In the genomic region with DNA sequence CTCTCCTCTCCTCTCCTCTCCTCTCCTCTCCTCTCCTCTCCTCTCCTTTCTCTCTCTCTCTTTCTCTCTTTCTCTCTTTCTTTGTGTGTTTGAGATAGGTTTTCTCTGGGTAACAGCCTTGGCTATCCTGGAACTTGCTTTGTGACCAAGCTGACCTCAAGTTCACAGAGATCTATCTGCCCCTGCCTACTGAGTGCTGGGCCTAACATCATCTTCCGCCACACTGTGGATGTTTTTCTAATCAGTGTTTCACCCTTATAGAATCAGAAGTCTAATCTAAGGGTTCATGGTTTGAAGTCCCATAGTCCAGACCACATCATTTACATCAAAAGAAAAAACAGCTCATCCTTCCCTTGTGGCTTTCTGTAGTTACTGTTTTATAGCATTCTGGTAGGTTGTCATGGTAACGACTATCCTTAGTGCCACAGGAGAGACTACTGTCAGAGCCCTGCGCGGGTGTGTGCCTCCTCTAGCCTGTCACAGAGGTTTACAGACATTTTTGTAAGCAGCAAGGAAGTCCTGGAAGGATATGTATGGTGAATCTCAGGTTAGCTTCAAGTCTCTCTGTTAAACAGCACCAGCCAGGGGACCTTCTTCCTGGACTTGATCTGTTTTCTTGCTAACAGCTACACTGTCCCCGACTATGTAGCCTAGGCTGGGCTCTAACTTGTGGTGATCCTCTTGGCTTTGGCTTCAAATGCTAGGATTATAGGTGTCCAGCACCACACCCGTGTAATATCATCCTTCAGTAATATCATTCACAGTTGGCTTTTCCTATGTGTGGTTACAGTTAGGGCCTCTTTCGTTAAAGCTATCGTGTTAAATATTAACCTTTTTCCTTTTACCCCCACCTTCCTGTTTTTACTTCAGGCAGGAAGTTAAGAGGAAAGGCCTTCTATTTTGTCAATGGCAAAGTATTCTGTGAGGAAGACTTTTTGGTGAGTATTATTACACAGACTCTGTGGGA, we compare ENCODE assay signal across 8 mouse cellular contexts. TPM values are rescaled to one million over a fixed set of nuclear protein-coding genes. Genes with fewer than 3 reads are reported as not detected.
DNase-seq lines count a peak whose midpoint lies in the region; ATAC-seq and TF ChIP-seq lines count a peak whose summit lies in the region.

No protein-coding gene starts in this region.

- no peaks in the 10 kb centered on the region for H3K27me3 ChIP-seq in midbrain, postnatal 0 days (ENCODE audit: insufficient read depth, low read length)

- ATAC-seq in CD4-positive, CD25-positive, alpha-beta regulatory T cell, adult 4 months = peak; percentile 98
- peak; percentile 32 to 53; a peak in 2 of 4 replicates for ATAC-seq in hematopoietic stem cell, adult 5-6 weeks (replicated peaks in 1 of 2; ENCODE audit: insufficient read depth in 1 of 2, low FRiP score in 2 of 2, low TSS enrichment in 1 of 2, low read depth in 1 of 2, poor library complexity in 2 of 2, severe bottlenecking in 2 of 2)
- ATAC-seq in midbrain, postnatal 0 days (ENCODE audit: low FRiP score) = peak; percentile 84

- peak; percentile 32 for DNase-seq in kidney, adult 11 months
- DNase-seq in kidney, postnatal 14 days = no peak
- peak; percentile 69 for DNase-seq in midbrain, postnatal 0 days (ENCODE audit: low spot score)
- no peak for DNase-seq in layer of hippocampus, postnatal 14 days (ENCODE audit: low spot score in 2 of 2)
- DNase-seq in adrenal gland, postnatal 4 days (ENCODE audit: low spot score in 2 of 2) = no peak
- DNase-seq in embryo, embryonic 10 days (ENCODE audit: low spot score) = no peak

- H3K27ac ChIP-seq in midbrain, postnatal 0 days (ENCODE audit: low read depth, low read length) = peak overlapping the region; percentile 57

- 66% methylated on average over 8 of the region's 8 CpGs for WGBS in midbrain, postnatal 0 days

- H3K36me3 ChIP-seq in midbrain, postnatal 0 days (ENCODE audit: insufficient read depth, low read length) = no peaks in the 10 kb centered on the region

- no peaks in the 10 kb centered on the region for H3K9me3 ChIP-seq in midbrain, postnatal 0 days (ENCODE audit: low read length)

- 0 out of 2 replicates have a peak, but pooled peaks have one; percentile 5 for TF ChIP-seq CTCF in midbrain, postnatal 0 days (IDR thresholded peaks at IDR 0.05)

- no peak overlapping the region for H3K4me3 ChIP-seq in midbrain, postnatal 0 days (ENCODE audit: low read depth, low read length)

- H3K9ac ChIP-seq in midbrain, postnatal 0 days (replicated peaks; ENCODE audit: low read length, poor library complexity, severe bottlenecking) = no peak overlapping the region

- H3K4me2 ChIP-seq in midbrain, postnatal 0 days (ENCODE audit: low read depth, low read length, poor library complexity, severe bottlenecking) = no peak overlapping the region

- H3K4me1 ChIP-seq in midbrain, postnatal 0 days (ENCODE audit: insufficient read depth, low read length) = no peaks in the 10 kb centered on the region

RNA-seq across cellular contexts. Expression of a gene that starts 19.6 kb away (rescaled TPM):
- polyA plus RNA-seq in CD4-positive, CD25-positive, alpha-beta regulatory T cell, adult 4 months (2017; shearing (Covaris generic)) = 10 to 100 TPM; 46.0 to 55.2 TPM
- total RNA-seq in hematopoietic stem cell, adult 5-6 weeks (2017) = 52.7 and 58.9 TPM in 2 replicates
- total RNA-seq in midbrain, postnatal 0 days (2014; rRNA removed) = 41.7 and 59.8 TPM in 2 replicates
- polyA plus RNA-seq in midbrain, postnatal 0 days (2015; fragmentation: Nextera tagmentation; extraction: Ambion mirVana) = 35.1 and 35.4 TPM in 2 replicates
- total RNA-seq in layer of hippocampus, postnatal 14 days (2021) = 10 to 100 TPM; 47.5 to 52.2 TPM
- 10 to 100 TPM; 47.0 to 59.8 TPM for total RNA-seq in adrenal gland, postnatal 4 days (2021)

RNA-seq across cellular contexts. Expression of a gene that starts 31.4 kb away (rescaled TPM):
- polyA plus RNA-seq in CD4-positive, CD25-positive, alpha-beta regulatory T cell, adult 4 months (2017; shearing (Covaris generic)) = 10 to 100 TPM; 37.6 to 41.0 TPM
- total RNA-seq in hematopoietic stem cell, adult 5-6 weeks (2017) = 18.2 and 25.5 TPM in 2 replicates
- 19.6 and 27.5 TPM in 2 replicates for total RNA-seq in midbrain, postnatal 0 days (2014; rRNA removed)
- polyA plus RNA-seq in midbrain, postnatal 0 days (2015; fragmentation: Nextera tagmentation; extraction: Ambion mirVana) = 7.9 and 8.0 TPM in 2 replicates
- 10 to 100 TPM in 1 of 2 experiments, 1 to 10 TPM in 1; 8.2 to 11.3 TPM for total RNA-seq in layer of hippocampus, postnatal 14 days (2021)
- total RNA-seq in adrenal gland, postnatal 4 days (2021) = 10 to 100 TPM; 41.7 to 47.3 TPM

Comparison
In these comparisons a context has a peak if more than half of its experiments do, and no peak if none do; other contexts are left out.
1. DNase-seq: peak in kidney, adult 11 months (single experiment) and midbrain, postnatal 0 days (single experiment); none in kidney, postnatal 14 days (single experiment), layer of hippocampus, postnatal 14 days (0 of 2), adrenal gland, postnatal 4 days (0 of 2) and embryo, embryonic 10 days (single experiment).
2. ATAC-seq: peak in every context shown above with its lines; median percentile 98 in CD4-positive, CD25-positive, alpha-beta regulatory T cell, adult 4 months; 84 in midbrain, postnatal 0 days; 42 in hematopoietic stem cell, adult 5-6 weeks.